Mouse (Mus musculus): ENCODE measurements around the gene Mxra8.

Mxra8 gene

DNA sequence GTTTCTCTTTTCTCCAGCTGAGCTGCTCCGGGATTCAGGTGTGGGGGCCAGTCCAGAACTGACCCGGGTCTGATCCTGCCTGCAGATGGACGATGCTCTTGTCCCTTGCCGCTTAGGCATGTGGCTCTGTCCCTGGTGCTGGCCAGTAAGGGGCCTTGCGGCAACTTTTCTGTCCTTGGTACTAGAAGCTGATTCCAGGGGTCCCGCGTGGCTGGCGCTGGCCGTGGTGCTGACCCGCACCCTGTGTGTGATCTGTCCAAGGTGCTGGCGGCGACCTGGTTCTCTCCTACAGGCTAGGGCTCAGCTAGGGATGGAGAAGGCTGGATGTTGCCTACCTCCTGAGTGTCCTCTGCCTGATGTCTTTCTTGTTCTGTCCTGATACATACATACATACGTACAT is 19.8 kb downstream of the Mxra8 start:
- in situ Hi-C loops (cut with MboI; ENCODE audit: low sequenced_read_pairs), result no loop called here

DNA sequence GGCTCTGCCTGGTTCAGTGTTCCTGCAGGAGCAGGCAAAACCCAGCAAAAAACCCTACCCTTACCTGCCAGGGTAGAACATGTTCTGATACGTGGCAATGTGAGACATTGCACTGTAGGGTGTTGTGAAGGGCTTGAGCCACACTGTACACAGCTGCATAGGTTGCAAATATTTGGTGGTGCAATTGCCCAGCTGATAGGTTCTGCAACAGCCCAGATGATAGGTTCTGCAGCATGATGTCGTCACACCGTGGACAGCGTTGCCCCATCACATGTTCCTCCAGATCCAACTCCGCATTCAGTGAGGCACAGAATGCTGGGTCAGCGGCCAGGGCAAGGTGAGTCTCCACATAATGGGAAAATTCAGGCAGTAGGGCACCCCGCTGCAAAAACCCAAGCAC is 22.3 kb downstream of the Mxra8 start:
- in situ Hi-C loops (cut with MboI; ENCODE audit: low sequenced_read_pairs), result no loop called here

DNA sequence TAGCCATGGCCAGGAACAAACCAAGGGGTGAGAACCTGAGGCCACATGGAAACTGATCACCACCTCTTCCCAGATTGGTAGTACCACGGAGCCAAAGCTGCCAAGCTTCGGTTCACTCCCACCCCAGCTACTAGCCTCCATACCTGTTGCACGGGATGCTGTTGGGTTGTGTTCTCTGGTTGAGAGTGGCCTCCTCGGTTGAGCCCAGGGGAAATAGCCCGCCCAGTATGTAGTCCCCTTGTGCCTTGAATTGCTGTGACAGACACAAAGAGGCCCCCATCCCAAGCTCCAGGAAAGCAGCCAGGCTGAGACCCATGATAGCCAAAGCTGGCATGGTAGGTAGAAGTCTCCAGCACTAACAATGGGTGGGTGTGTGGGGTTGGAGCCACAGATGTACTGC is 23.5 kb downstream of the Mxra8 start, which contains the start of gene Tas1r3:
Gene Tas1r3, minus strand, starts transcription at position 362 of the 400 bp plus-strand sequence.
- in situ Hi-C loops (cut with MboI; ENCODE audit: low sequenced_read_pairs), result no loop called here

DNA sequence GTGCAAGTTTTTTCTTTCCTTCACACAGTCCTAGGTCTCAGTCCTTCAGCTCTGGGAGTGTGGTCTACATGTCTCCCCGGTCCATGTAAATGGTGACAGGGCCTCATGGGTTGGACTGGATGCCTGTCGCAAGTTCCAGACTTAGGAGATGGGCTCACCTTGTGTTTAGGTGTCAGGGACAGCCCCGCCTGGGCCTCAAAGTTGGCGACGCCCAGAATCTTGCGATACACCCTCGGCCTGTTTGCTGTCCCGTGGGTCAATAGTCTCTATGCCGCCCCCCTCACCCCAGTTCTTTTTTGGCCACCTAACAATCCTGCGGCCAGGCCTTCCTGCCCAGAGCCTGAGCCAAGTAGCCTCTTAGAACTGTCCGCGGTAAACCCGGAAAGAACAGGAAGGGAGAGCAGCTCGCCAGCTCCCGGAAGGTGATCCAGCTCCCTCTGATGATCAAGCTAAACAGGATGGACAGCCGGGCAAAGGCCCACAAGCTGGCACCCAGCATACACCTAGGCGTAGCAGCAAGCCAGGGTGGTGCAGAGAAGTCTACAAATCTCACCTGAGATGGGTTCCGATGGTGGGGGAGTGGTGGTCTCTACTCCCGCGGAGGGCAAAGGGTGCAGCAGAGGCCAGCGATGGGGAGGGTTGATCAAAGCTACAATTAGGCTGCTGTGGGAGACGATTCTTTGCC is 29.3 kb downstream of the Mxra8 start:
- in situ Hi-C loops (cut with MboI; ENCODE audit: low sequenced_read_pairs), result no loop called here

DNA sequence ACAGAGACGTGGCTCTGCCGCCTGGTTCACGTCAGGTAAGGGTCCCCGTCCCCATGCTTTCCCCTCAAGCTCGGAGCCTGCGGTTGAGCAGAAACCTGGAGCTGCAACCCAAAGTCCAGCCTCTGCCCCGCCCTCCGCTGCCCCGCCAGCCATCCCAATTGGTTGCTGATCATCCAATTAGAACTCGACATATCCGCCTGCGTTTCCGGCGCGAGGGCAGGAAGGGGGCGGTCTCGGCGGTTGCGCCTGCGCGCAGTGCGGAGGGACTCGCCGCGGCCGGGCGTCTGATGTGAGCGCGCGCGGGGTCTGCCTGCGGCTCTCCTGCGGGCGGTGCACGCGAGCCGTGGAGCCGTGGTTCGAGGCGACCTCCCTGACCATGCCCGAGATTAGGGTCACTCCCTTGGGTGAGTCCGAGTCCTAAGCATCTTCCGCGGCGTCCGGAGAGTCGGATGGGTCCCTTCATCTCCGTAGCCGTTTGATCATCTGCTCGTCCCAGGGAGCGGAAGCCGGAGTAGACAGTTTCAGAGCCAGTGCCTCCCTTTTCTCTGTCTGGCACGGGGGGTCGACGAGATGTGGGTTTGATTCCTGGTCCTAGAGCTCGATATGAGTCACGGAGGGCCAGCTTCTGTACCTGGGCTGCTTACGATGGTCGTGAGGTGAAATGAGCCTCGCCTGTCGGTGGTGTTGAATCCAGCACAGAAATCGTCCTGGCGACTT is 30.0 kb downstream of the Mxra8 start, which contains the start of the genes Cptp and Ints11:
Gene Cptp, minus strand, starts transcription at position 124 of the 717 bp plus-strand sequence.
Gene Ints11, plus strand, starts transcription at position 230 of the 717 bp plus-strand sequence.
- in situ Hi-C loops (cut with MboI; ENCODE audit: low sequenced_read_pairs), result no loop called here

DNA sequence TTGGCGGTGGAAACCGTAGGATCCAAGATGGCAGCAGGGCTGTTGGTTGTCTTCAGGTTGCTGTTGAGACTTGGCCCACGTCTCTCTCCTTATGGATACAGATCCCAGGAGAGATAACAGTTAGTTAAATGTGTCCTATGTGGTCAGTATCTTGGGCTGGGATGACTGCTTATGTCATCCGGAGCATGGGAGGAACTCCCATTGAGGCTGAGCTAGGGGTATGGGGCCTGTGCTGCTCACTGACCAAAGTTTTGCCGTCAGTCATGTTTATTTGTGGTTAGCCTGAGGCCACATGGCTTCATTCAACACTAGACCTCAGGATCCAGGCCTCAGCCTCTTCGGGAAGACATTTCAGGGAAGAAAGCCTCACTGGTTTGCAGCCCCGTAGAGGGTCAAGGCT is 31.9 kb downstream of the Mxra8 start:
- in situ Hi-C loops (cut with MboI; ENCODE audit: low sequenced_read_pairs), result no loop called here

DNA sequence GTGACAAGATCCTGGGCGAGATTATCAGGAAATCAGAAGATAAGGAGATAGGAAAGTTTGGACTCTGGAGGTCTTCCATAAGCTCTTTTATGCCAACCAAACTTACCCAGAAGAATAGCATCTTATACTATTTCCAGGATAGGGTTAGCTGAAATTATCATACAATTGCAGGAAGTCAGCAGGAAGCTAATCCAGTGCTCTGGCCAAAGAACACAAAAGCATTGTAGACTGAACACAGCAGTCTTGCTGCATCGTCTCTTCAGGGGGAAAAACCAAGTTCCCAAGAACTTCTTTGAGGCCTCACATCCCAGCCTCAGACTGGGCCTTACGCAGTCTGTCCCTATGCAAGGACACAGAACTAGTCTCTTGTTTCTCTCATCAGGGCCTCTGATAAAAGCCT is 44.1 kb downstream of the Mxra8 start:
- in situ Hi-C loops (cut with MboI; ENCODE audit: low sequenced_read_pairs), result no loop called here

DNA sequence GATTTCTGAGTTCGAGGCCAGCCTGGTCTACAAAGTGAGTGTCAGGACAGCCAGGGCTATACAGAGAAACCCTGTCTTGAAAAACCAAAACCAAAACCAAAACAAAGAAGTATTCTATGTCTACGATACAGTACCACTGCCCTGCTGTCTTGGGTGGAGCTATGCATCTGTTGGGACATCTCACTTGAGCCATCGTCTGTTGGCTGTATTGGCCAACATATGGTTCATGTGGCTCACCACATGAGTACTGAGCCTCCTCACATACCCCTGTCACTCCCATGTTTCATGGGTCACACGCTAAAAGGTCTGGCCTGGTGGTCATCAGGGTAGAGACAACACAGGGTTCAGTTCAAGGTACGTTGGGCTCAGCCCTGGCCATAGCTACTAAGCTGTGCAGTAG is 46.9 kb downstream of the Mxra8 start:
- in situ Hi-C loops (cut with MboI; ENCODE audit: low sequenced_read_pairs), result no loop called here

DNA sequence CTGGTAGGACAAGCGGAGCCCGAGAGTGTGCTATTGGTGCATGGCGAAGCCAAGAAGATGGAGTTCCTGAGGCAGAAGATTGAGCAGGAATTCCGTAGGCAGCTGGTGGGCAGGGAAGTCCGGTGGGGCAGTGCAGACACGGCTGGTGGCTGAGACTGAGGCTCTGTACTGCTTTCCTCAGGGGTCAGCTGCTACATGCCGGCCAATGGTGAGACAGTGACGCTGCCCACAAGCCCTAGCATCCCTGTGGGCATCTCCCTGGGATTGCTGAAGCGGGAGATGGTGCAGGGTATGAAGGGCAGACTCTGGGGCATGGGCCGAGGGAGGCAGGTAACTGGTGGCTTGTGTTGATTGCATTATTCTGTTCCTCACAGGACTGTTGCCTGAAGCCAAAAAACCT is 48.2 kb downstream of the Mxra8 start:
- in situ Hi-C loops (cut with MboI; ENCODE audit: low sequenced_read_pairs), result no loop called here

DNA sequence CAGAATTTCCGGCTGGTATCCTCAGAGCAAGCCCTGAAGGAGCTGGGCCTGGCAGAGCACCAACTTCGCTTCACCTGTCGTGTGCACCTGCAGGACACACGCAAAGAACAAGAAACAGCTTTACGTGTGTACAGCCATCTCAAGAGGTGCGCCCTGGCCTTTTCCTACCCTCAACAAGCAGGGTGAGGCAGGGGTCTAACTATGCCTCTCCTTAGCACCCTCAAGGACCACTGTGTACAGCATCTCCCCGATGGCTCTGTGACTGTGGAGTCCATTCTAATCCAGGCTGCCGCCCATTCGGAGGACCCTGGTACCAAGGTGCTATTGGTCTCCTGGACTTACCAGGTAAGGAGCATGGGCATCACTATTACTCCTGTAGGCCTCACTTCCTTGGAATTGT is 48.7 kb downstream of the Mxra8 start:
- in situ Hi-C loops (cut with MboI; ENCODE audit: low sequenced_read_pairs), result no loop called here

DNA sequence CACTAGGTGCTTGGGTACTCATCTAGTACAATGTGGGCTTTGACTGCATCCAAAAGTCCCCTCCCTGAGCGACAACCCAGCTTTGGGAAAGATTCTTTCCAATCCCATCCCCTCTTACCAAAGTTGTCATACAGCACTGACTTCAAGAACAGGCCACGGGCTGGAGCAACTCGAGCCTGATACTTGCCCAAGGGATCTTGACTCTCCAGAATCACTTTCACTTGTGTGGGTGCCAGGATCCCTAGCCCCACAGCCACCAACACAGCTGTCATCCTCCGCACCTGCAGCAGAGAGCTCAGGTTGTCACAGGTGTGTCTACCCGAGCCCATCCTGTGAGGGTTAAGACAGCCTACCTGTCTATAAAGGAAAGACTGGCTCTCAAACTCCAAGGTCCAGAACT is 49.8 kb downstream of the Mxra8 start:
- in situ Hi-C loops (cut with MboI; ENCODE audit: low sequenced_read_pairs), result no loop called here

DNA sequence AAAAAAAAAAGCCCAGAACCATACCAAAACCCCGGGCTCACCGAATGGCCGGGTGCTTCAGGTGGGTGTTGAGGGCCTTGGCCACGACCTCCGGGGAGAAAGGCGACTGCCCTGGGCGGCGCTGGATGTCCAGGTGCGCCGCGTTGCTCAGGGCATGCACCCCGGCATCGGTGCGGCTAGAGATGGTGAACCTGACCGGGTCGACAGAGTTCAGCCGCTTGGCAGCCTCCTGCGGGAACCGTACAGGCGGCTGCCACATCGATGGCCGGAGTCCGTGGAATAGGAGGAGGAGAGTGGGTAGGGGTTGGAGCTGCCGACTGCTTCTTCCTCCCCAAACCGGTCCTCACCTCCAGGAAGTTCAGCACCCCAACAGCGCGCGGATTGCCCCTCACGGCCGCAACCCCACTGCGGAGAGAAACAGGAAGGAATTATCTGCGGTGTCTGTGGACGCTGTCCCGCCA is 51.6 kb downstream of the Mxra8 start:
- in situ Hi-C loops (cut with MboI; ENCODE audit: low sequenced_read_pairs), result no loop called here

DNA sequence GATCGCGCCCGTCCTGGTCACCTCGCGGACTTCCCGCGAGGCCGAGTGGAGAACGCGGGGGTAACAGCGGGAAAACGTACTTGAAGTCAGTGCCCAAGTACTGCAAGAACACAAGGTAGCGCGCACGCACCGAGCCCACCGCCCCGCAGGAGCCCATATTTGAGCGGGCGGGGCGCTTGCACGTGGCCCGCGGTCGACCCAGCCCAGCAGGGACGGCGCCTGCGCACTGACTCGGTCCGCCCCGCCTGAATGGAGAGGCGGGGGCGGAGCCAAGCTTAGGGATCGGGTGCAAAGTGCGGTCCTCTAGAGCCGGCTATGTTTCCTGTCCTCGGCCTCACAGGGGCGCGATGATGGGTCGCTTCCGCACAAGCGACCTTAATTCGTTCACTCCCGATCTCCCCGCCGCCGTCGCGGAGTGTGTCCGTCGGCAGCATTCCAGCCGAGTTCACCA is 52.1 kb downstream of the Mxra8 start, which contains the start of the genes Pusl1 and Acap3:
Gene Pusl1, minus strand, starts transcription at position 231 of the 451 bp plus-strand sequence.
Gene Acap3, plus strand, starts transcription at position 272 of the 451 bp plus-strand sequence.
- in situ Hi-C loops (cut with MboI; ENCODE audit: low sequenced_read_pairs), result no loop called here

DNA sequence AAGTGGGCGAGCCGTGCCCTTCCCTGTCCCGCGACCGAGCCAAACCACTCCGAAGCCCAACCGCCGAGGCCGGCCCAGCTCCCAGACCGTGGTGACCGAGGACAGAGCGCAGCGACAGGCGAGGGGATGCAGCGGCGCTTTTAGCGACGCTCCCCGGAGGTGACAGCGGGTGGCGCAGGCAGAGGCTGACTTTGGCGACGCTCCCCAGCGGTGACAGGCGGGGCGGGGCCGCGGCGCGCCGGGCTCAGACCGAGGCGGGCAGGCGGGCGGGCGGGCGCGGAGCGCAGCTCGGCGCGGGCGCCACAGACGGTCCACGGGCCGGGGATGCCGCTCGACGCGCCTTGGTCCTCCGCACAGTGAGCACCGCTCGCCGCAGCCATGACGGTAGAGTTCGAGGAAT is 52.5 kb downstream of the Mxra8 start:
- in situ Hi-C loops (cut with MboI; ENCODE audit: low sequenced_read_pairs), result no loop called here

DNA sequence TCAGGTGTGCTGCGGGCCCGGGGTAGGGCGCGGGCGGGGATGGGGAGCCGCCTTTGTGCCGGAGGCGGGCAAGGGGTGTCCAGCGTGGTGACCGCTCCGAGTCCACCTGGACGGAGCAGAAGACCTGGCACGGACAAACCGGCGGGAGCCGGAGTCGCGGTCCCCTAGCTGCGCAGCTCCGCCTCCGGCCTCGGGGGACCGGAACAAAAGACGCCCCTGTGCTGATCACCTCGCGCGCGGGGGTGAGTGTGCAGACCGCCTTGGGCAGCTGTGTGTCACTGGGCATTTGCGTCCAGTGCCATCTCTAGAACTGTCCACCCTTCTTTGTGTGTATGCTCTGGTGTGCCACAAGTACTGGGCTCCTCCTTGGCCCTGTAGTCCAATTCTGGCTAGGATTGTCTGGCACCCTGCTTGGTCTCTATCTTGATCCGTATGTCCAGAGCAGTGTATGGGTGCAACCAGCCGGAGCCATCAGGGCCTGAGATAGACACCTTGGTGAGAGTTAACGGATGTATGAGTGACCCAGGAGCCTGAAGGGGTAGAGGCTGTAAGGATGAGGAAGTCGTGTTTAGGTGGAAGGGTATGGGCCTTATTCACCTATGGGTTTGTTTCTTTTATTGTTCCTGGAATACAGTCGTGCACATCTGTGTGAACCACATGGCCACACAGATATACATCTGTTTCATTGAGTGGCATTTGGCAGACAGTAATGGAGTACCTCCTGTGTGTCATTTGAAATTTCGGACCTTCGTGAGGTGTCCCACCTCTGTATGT is 53.1 kb downstream of the Mxra8 start:
- in situ Hi-C loops (cut with MboI; ENCODE audit: low sequenced_read_pairs), result no loop called here

DNA sequence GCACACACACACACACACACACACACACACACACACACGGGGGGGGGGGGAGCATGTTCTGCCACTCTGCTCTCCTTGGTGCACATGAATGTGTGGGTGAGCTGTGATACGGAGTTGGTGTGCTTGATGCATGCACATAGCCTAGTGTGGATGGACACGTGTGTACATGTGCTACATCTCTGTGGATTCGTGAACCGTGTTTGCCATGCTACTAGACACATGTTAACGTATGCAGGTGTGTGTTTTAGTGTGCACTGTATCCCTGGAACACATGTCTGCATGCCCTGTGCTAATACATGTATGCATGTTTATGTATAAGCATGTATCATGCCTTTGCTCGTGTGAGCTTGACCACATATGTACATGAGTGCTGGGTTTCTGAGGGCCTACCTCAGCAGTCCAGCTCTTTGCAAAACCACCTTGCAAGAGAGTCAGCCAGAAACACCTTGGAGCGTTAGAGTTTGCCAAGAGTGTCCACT is 53.8 kb downstream of the Mxra8 start:
- in situ Hi-C loops (cut with MboI; ENCODE audit: low sequenced_read_pairs), result no loop called here

All from CH12F3 (cell line).